Comparison of ENCODE assay signal across 32 mouse cellular contexts in genomic region chr9:65115891-65116290, GRCm38 (mm10). TPM values are rescaled to one million over a fixed set of nuclear protein-coding genes. Genes with fewer than 3 reads are reported as not detected.
DNase-seq lines count a peak whose midpoint lies in the region; ATAC-seq and TF ChIP-seq lines count a peak whose summit lies in the region.
"Had no signal": no experiment of that assay in that cellular context is flagged by ENCODE, and none has a peak within 500 bp of the region (broad histone marks: within the 10 kb centered on the region; RNA-seq: fewer than 3 reads in every experiment).

No protein-coding gene starts in this region.

- peaks cover 13% of the 10 kb centered on the region; the same call in 1 of the 2 replicates for H3K36me3 ChIP-seq in heart, embryonic 12.5 days
- H3K36me3 ChIP-seq in heart, embryonic 13.5 days: peaks cover 26% of the 10 kb centered on the region
- H3K36me3 ChIP-seq in myocyte (ENCODE audit: control insufficient read depth, insufficient read depth): no peaks in the 10 kb centered on the region

- intact Hi-C loops in heart, postnatal 25 days (cut with DNase I): no loop called here

- H3K4me1 ChIP-seq in heart, embryonic 12.5 days (replicated peaks): peaks cover 11% of the 10 kb centered on the region
- H3K4me1 ChIP-seq in heart, embryonic 13.5 days: peaks cover 11% of the 10 kb centered on the region
- H3K4me1 ChIP-seq: intestine, embryonic 15.5 days; liver, embryonic 12.5 days; neural tube, embryonic 12.5 days had no signal

- no peaks in the 10 kb centered on the region for H3K9me3 ChIP-seq in heart, embryonic 12.5 days (replicated peaks)
- H3K9me3 ChIP-seq in heart, embryonic 13.5 days: no peaks in the 10 kb centered on the region
- H3K9me3 ChIP-seq: forebrain, embryonic 13.5 days; hindbrain, embryonic 12.5 days; intestine, embryonic 15.5 days; liver, embryonic 12.5 days; neural tube, embryonic 12.5 days had no signal

- H3K9ac ChIP-seq in heart, embryonic 12.5 days: peak overlapping the region; percentile 43; the same call in 1 of the 2 replicates
- H3K9ac ChIP-seq in heart, embryonic 13.5 days: peak overlapping the region; percentile 17; the same call in 1 of the 2 replicates
- H3K9ac ChIP-seq: forebrain, embryonic 13.5 days; hindbrain, embryonic 12.5 days; intestine, embryonic 15.5 days; liver, embryonic 12.5 days; liver, postnatal 0 days; neural tube, embryonic 12.5 days had no signal

- no peak overlapping the region for H3K4me3 ChIP-seq in heart, embryonic 12.5 days
- no peak overlapping the region for H3K4me3 ChIP-seq in heart, embryonic 13.5 days
- H3K4me3 ChIP-seq in myocyte: no peak overlapping the region
- H3K4me3 ChIP-seq: forebrain, embryonic 13.5 days; hindbrain, embryonic 12.5 days; intestine, embryonic 15.5 days; liver, embryonic 12.5 days; neural tube, embryonic 12.5 days had no signal

- TF ChIP-seq POLR2A in myocyte (IDR thresholded peaks at IDR 0.05; ENCODE audit: insufficient read length, low read depth): no peak

- H3K27ac ChIP-seq in heart, embryonic 12.5 days (ENCODE audit: poor library complexity, severe bottlenecking): peak overlapping the region; percentile 22; the same call in 1 of the 2 replicates
- H3K27ac ChIP-seq in heart, embryonic 13.5 days (replicated peaks): peak overlapping the region; percentile 65
- H3K27ac ChIP-seq: forebrain, embryonic 13.5 days; hindbrain, embryonic 12.5 days; hindbrain, postnatal 0 days; intestine, embryonic 15.5 days; kidney, postnatal 0 days; liver, embryonic 12.5 days; neural tube, embryonic 12.5 days had no signal

- no peak overlapping the region for H3ac ChIP-seq in myocyte (ENCODE audit: control insufficient read depth, insufficient read length)

- no peaks in the 10 kb centered on the region for H3K79me2 ChIP-seq in myocyte (ENCODE audit: control insufficient read depth, insufficient read depth)

- WGBS in heart, embryonic 12.5 days: 42% methylated on average over 2 of the region's 2 CpGs
- 29% methylated on average over 2 of the region's 2 CpGs for WGBS in heart, embryonic 13.5 days

- H3K27me3 ChIP-seq in heart, embryonic 12.5 days (replicated peaks): no peaks in the 10 kb centered on the region
- no peaks in the 10 kb centered on the region for H3K27me3 ChIP-seq in heart, embryonic 13.5 days (replicated peaks)
- H3K27me3 ChIP-seq in myocyte (ENCODE audit: control insufficient read depth, insufficient read depth, insufficient read length): no peaks in the 10 kb centered on the region
- H3K27me3 ChIP-seq: forebrain, embryonic 13.5 days; hindbrain, embryonic 12.5 days; intestine, embryonic 15.5 days; neural tube, embryonic 12.5 days had no signal

- no peak for ATAC-seq in heart, embryonic 12.5 days (ENCODE audit: insufficient number of reproducible peaks, low FRiP score)
- ATAC-seq in heart, embryonic 13.5 days (ENCODE audit: extremely low read depth, insufficient number of reproducible peaks, low FRiP score, low TSS enrichment): no peak
- ATAC-seq: activated CD4-positive, CD25-positive, alpha-beta regulatory T cell, adult 4 months; forebrain, embryonic 13.5 days; hindbrain, postnatal 0 days; intestine, embryonic 15.5 days; liver, embryonic 12.5 days; liver, postnatal 0 days; midbrain, embryonic 16.5 days had no signal

- no peak overlapping the region for H3K4me2 ChIP-seq in heart, embryonic 12.5 days
- H3K4me2 ChIP-seq in heart, embryonic 13.5 days: no peak overlapping the region
- peak overlapping the region; percentile 33 for H3K4me2 ChIP-seq in myocyte (ENCODE audit: low read depth)
- H3K4me2 ChIP-seq: forebrain, embryonic 13.5 days; hindbrain, embryonic 12.5 days; intestine, embryonic 15.5 days; liver, embryonic 12.5 days; midbrain, embryonic 11.5 days; neural tube, embryonic 12.5 days had no signal

- peak; percentile 88 for DNase-seq in heart, adult 11 months
- DNase-seq in heart, postnatal 25 days (ENCODE audit: low spot score): no peak
- DNase-seq in urinary bladder, adult 2 months (ENCODE audit: low spot score): no peak
- DNase-seq: adrenal gland, adult 2 months; adrenal gland, postnatal 36 days; B cell, adult 2 months; cerebellum, adult 18-20 months; cerebellum, postnatal 10 days; kidney, adult 2 months; kidney, postnatal 4 days; layer of hippocampus, postnatal 36 days; left cerebral cortex, postnatal 4 days; liver, postnatal 0 days; lung, postnatal 36 days; right cerebral cortex, adult 18-20 months; thymus, adult 2 months; thymus, postnatal 36 days had no signal

TF ChIP-seq in myocyte, 11 proteins besides CTCF, POLR2A, EP300 and RAD21:
- TF ChIP-seq E2F4 (IDR thresholded peaks at IDR 0.05; ENCODE audit: insufficient read depth) (no peak), POLR2AphosphoS2 (IDR thresholded peaks at IDR 0.05; ENCODE audit: insufficient read length, low read depth) (no peak), MYOD1 (IDR thresholded peaks at IDR 0.05; ENCODE audit: control insufficient read depth in 1 of 3, insufficient read length in 2 of 3, low read depth in 2 of 3) (peak in 1 of 3 experiments; percentile 14), TCF12 (IDR thresholded peaks at IDR 0.05; ENCODE audit: insufficient read depth, poor library complexity, severe bottlenecking) (no peak), MAX (IDR thresholded peaks at IDR 0.05; ENCODE audit: low read depth) (no peak), SRF (IDR thresholded peaks at IDR 0.05; ENCODE audit: control insufficient read depth, insufficient read length, low read depth) (no peak), CEBPB (IDR thresholded peaks at IDR 0.05; ENCODE audit: insufficient read depth, poor library complexity, severe bottlenecking) (no peak), MYOG (IDR thresholded peaks at IDR 0.05; ENCODE audit: control insufficient read depth in 1 of 3, insufficient read depth in 1 of 3, insufficient read length in 2 of 3, low read depth in 2 of 3) (peak in 1 of 3 experiments; percentile 34), USF1 (IDR thresholded peaks at IDR 0.05; ENCODE audit: low read depth) (peak; percentile 31), TCF3 (IDR thresholded peaks at IDR 0.05; ENCODE audit: insufficient read length, low read depth) (no peak)

RNA-seq across cellular contexts. Expression of gene Igdcc4, which starts 14.6 kb away (rescaled TPM):
- 10 to 100 TPM in 1 of 2 experiments, 1 to 10 TPM in 1; 8.9 to 10.3 TPM for total RNA-seq in heart, postnatal 25 days (2021)
- 12.9 and 13.0 TPM in 2 replicates for polyA plus RNA-seq in heart, embryonic 12.5 days (2016; fragmentation: Nextera tagmentation; extraction: Ambion mirVana)
- 10.4 and 11.0 TPM in 2 replicates for polyA plus RNA-seq in heart, embryonic 13.5 days (2015; fragmentation: Nextera tagmentation; extraction: Ambion mirVana)
- 9.4 TPM for polyA plus RNA-seq in myocyte (2012; fragmentation: generic; extraction: Trizol)
- 12.5 and 15.9 TPM in 2 replicates for polyA plus RNA-seq in urinary bladder, adult 2 months (2012; rRNA removed)

RNA-seq across cellular contexts. Expression of gene Igdcc3, which starts 25.1 kb away (rescaled TPM):
- total RNA-seq in heart, postnatal 25 days (2021): under 1 TPM in 1 of 2 experiments, not detected in 1; 0.08 TPM
- 4.8 and 5.5 TPM in 2 replicates for polyA plus RNA-seq in heart, embryonic 12.5 days (2016; fragmentation: Nextera tagmentation; extraction: Ambion mirVana)
- 0.88 and 0.98 TPM in 2 replicates for polyA plus RNA-seq in heart, embryonic 13.5 days (2015; fragmentation: Nextera tagmentation; extraction: Ambion mirVana)
- polyA plus RNA-seq in myocyte (2012; fragmentation: generic; extraction: Trizol): not detected
- polyA plus RNA-seq in urinary bladder, adult 2 months (2012; rRNA removed): 2.3 and 2.7 TPM in 2 replicates
- total RNA-seq: common myeloid progenitor, adult 5-6 weeks; megakaryocyte, adult 5-6 weeks had no signal
- polyA plus RNA-seq: activated CD4-positive, CD25-positive, alpha-beta regulatory T cell, adult 4 months; liver, postnatal 0 days had no signal
